Mouse (Mus musculus): Measurements from ENCODE around the gene Ssh3.
A peak's percentile ranks its signal among the peaks of the same experiment; 100 is the strongest.

The Ssh3 gene

DNA sequence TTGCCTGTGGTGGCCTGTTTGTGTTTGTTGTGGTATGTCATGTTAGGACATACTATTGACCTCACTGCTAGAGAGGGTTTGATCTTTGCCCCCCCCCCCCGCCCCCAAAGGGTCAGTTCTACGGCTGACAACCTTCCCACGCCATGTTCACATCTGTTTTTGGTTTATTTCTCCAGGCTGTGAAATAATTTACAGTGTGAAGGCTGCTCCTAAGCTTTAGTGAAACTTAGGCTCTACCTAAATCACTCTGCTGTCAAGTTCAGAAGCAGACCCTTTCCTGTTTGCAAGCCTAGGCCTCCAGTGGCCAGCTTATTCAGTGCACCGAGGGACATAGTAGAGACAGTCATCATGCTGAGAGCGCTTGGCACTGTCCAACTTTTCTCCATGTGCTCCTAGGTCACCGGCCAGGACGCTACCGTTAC is 28.7 kb downstream of the Ssh3 start:
- no peak for DNase-seq

GRCm38 (mm10) chr19:4234548-4234947 is 34.4 kb downstream of the Ssh3 start:
- no peak for DNase-seq

GRCm38 (mm10) chr19:4232651-4233050 is 36.3 kb downstream of the Ssh3 start:
- DNase-seq, result no peak

DNA sequence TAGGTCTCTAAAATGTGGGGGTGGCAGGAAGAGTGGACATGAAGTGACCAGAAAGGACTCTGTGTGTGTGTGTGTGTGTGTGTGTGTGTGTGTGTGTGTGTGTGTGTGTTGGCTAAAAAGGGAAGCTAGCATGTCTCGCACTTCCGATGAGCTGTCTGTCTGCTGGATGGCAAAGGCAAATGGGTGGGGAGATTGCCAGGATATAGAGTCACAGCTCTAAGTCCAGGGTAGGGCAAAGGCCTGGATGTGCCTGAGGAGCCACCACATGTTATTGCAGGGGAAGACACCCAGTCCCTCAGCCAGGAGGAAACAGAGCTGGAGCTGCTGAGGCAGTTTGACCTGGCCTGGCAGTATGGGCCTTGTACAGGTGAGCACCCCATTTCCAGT is 36.8 kb downstream of the Ssh3 start:
- no peak for DNase-seq

DNA sequence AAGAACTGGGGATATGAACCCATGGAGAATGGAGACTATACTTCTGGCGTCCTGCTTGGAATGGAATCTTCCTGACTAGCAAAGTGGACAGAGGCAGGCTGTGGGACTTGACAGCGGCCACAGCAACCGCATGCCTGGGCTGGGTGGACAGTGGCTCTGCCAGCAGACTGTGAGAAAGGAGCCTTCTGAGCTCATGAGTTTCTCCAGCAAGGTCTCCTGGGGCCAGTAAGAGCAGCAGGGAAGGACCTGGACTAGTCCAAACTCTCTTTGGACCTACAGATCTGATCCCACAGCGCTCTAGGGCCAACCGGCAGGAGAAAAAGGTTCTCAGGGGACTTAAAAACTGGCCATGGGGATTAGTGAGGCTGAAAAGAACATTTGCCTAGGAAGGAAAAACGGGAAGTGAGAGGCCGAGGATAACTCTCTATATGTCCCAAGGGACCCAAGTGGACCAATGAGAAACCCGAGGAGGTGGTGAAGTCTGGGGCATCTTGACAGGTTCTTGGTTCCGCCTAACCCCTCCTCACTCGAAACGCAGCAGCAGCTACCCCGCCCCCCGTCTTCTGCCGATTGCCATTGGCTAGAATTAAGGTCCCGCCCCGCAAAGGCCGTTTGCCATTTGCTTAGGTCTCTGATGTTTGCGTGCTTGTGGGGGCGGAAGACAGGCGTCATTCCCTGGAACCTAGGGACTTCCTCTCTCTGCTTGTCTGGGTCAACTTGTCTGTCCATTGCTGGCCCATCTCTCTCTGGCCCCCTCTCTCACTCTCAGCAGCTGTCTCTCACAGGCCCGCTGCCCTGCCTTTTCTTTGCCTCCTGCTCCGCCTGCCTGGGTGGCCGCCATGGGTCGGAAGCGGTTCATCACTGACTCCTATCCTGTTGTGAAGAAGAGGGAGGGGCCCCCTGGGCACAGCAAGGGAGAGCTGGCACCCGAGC is 37.5 kb downstream of the Ssh3 start, which contains the start of gene Pold4:
TSS of gene Pold4 (plus strand) at position 647 of the 933 bp plus-strand sequence.
- peak; percentile 99 for DNase-seq

GRCm38 (mm10) chr19:4230415-4230814 is 38.6 kb downstream of the Ssh3 start:
- peak; percentile 42 for DNase-seq

GRCm38 (mm10) chr19:4229451-4230076 is 39.4 kb downstream of the Ssh3 start:
- peak; percentile 51 for DNase-seq

GRCm38 (mm10) chr19:4228891-4229290 is 40.1 kb downstream of the Ssh3 start:
- DNase-seq, result no peak

DNA sequence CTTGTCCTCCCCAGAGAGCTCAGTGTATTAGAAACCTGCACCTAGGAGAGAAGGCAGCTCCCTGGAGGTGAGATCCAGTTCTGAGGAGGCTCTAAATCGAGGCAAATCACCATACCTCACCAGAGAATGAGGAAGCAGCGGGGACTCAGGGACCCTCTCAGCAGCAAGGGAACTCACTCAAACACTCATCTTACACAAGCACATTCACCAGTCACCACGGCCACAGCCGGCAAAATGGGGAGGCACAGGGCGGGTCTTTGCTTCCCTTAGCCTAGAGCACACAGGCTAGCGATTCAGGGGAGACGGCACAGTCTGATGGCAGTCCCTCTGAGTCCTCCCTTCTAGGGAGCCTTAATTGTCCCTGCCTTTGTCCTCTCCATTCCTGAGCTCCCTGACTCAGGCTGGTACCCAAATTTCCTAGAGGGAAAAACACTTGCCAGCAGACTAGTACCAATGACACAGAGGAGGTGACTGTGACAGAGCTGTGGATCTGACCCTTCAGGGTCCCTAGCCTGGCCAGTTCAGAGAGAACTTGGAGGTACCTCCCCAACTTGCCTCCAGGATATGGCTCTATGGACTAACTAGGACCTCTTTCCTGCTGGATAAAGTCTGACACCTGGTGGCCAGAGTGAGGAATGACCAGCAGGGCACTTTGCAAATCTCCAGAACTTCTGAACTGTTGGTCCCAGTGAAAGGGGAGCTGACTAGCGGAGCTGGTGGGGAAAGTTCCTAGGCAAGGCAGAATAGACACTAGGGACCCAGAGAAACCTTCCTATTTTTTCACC is 40.9 kb downstream of the Ssh3 start:
- peak; percentile 84 for DNase-seq

DNA sequence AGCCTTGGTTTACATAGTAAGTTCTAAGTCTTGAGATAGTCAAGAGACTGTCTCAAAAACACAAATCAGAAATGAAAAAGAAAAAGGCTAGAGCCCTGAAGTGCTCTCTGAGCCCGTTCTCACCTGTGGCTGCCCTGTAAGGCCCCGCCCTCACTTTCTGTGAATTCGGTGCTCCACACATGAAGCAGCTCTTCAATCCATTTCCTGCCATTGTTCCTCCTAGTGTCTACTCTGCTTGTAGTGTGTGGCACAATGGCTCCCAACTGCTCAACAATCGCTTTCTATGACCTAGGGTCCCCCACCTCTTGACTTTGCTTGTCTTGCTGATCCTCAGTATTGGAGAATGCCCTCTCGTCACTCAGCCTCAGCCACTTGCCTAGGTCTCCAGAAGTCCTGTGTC is 41.5 kb downstream of the Ssh3 start:
- no peak for DNase-seq

GRCm38 (mm10) chr19:4226779-4227178 is 42.2 kb downstream of the Ssh3 start:
- DNase-seq, result no peak

DNA sequence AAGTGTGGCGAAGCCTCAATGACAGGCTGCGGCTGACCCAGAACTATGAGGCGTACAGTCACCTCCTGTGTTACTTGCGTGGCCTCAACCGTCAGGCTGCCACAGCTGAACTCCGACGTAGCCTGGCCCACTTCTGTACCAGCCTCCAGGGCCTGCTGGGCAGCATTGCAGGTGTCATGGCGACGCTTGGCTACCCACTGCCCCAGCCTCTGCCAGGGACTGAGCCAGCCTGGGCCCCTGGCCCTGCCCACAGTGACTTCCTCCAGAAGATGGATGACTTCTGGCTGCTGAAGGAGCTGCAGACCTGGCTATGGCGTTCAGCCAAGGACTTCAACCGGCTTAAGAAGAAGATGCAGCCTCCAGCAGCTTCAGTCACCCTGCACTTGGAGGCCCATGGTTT is 46.8 kb downstream of the Ssh3 start:
- DNase-seq, result peak; percentile 80

GRCm38 (mm10) chr19:4220957-4221743 is 47.8 kb downstream of the Ssh3 start:
- DNase-seq, result peak; percentile 67

GRCm38 (mm10) chr19:4220416-4220815 is 48.6 kb downstream of the Ssh3 start:
- DNase-seq, result peak; percentile 60

DNA sequence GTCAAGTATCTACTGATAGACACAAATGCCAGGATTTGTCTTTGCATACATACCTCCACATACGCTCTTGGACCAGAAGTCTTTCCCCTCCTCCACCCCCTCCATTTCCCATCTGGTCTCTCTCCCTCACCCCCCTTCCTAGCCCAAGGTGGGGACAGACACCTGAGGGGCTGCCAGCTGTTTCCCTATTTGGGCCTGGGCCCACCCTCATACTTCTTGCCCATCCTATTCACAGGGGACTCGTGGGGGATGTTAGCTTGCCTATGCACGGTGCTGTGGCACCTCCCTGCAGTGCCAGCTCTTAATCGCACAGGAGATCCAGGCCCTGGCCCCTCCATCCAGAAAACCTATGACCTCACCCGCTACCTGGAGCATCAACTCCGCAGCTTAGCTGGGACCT is 49.0 kb downstream of the Ssh3 start:
- no peak for DNase-seq

DNA sequence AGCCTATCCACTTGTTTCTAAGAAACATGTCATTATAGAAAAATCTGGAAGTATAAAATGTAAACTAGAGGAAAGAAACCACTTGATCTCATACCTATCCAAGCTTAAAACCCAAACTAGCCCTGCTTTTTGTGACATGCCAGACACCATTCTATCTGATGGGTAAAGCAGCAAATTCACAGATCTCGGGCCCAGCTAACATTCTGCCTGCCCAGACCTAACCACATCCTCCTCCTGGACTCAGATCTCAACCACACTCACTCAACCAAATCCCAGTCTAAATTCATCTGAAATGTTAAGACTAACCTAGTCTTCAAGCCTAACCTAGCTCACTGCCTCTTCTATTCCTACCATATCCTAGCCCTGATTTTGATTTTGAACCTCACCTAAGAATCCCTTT is 50.2 kb downstream of the Ssh3 start:
- no peak for DNase-seq

DNA sequence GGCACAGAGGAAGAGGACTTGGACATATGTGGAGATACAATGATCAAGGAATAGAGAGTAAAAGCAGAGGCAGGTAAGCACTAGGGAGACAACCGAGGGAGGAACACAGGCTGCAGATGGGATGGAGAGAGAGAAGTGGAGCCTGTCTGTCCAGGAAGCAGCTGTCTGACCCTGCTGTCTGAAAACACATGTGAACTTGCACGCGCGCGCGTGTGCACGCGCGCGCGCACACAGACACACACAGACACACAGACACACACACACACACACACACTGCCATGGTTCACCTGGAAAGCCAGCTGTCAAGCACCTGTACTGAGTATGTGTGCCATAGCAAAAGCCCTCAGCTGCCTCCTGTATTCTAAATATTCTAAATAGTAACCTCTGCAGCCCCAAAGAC is 50.7 kb downstream of the Ssh3 start:
- DNase-seq, result no peak

DNA sequence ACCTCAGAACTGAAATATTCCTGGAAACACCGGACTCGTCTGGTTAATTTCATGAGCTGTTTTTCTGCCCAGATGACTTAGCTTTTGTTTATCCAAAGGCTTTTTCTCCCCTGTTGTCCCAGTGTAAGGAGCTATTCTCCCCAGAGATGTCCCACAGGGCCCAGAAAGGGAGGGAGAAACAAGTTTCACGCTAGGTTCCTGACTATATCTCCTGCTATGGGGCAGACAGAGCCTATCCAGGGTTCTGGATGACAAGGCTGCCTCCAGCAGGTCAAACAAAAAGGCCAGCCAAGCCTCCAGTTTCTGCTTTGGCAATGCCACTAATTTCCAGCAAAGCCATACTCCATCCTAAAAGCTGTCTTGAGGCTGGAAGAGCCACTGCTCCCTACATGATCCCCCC is 51.1 kb downstream of the Ssh3 start:
- no peak for DNase-seq

GRCm38 (mm10) chr19:4217140-4217539 is 51.8 kb downstream of the Ssh3 start:
- DNase-seq, result no peak

GRCm38 (mm10) chr19:4216041-4216685 is 52.8 kb downstream of the Ssh3 start:
- peak; percentile 79 for DNase-seq

DNA sequence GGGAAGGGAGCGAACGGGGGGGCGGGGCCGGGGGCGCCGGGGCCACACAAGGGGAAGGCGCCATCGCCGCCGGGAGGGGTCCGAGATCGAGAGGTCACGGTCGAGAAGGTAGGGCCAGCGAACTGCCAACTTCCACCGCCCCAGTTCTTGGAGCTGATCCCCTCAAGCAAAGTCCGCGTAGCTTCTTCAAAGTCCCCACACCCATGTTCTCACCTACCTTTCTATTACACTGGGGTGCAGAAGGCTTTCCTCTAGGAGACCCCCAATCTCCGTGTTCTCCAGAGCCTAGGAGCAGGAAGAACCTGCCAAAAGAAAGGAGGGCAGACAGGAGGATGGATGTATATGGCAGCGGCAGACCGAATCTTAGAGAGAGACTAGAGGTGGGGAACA is 53.5 kb downstream of the Ssh3 start:
- DNase-seq, result no peak
